Mouse (Mus musculus): Measurements from ENCODE around the gene Tmem211. TPM values are rescaled to one million over a fixed set of nuclear protein-coding genes. Genes with fewer than 3 reads are reported as not detected.
A peak's percentile ranks its signal among the peaks of the same experiment; 100 is the strongest.

Tmem211 gene
- polyA plus RNA-seq, 1 experiment from 2014 or later: not detected

DNA sequence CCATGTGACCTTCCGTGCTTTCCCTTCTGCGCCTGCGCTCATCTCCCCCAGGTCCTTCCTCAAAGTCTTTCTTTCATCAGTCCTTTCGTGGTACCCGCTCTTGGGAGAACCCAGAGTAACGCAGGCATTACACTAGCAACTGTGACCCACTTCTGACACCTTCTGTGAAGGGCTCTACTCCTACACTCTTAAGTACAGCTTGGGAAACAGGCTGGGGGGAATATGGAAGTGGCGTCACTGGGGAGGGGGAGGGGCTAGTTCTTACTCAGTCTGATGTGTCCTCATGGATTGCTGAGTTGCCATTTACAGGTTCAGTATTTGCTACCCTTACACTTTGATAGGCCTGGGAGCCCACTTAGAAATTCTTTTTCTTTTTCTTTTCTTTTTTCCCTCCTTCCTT is 54.8 kb downstream of the Tmem211 start:
- no peaks in the 10 kb centered on the region for H3K9me3 ChIP-seq (replicated peaks; ENCODE audit: control insufficient read depth, low read length, poor library complexity, severe bottlenecking)
- WGBS: 91% methylated on average over 7 of the region's 7 CpGs
- H3K27ac ChIP-seq (ENCODE audit: low read length): no peak overlapping the region
- H3K4me1 ChIP-seq (ENCODE audit: control insufficient read depth, insufficient read depth, low read length): 0 out of 2 replicates have a peak, but pooled peaks cover 2% of the 10 kb centered on the region
- peaks cover 21% of the 10 kb centered on the region for H3K36me3 ChIP-seq (ENCODE audit: control insufficient read depth, insufficient read depth, low read length)
- no peak overlapping the region for H3K4me3 ChIP-seq (ENCODE audit: low read depth, low read length)
- no peak overlapping the region for H3K9ac ChIP-seq (ENCODE audit: low read depth, low read length)
- no peak for ATAC-seq
- no peaks in the 10 kb centered on the region for H3K27me3 ChIP-seq (ENCODE audit: control insufficient read depth, insufficient read depth, low read depth, low read length)
- H3K4me2 ChIP-seq (ENCODE audit: low read length): no peak overlapping the region

DNA sequence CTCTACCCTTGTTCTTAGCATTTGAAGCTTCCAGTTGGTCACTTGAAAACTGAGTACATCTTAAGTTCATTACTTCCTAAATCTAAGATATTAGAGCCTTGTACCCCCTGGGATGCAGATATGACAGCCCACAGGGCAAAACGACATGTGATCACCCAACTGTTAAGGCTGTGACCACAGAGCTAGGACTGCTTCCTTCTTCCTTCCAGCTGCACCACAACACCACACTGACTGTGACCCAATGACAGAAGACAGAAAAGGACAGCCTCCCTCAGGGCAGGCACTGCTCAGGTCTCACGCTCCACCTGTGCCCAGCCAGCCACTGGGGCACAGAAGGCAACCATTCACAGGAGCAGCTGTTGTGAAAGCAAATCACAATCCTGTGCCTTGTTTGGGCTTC is 57.0 kb downstream of the Tmem211 start:
- peaks cover 10% of the 10 kb centered on the region for H3K4me1 ChIP-seq (ENCODE audit: control insufficient read depth, insufficient read depth, low read length)
- H3K4me2 ChIP-seq (ENCODE audit: low read length): no peak overlapping the region
- no peak for ATAC-seq
- WGBS: 74% methylated on average over 2 of the region's 2 CpGs
- peaks cover 12% of the 10 kb centered on the region for H3K27me3 ChIP-seq (ENCODE audit: control insufficient read depth, insufficient read depth, low read depth, low read length)
- no peak overlapping the region for H3K27ac ChIP-seq (ENCODE audit: low read length)
- H3K36me3 ChIP-seq (ENCODE audit: control insufficient read depth, insufficient read depth, low read length): peaks cover 12% of the 10 kb centered on the region; the same call in 1 of the 2 replicates
- H3K9me3 ChIP-seq (replicated peaks; ENCODE audit: control insufficient read depth, low read length, poor library complexity, severe bottlenecking): no peaks in the 10 kb centered on the region
- no peak overlapping the region for H3K4me3 ChIP-seq (ENCODE audit: low read depth, low read length)
- no peak overlapping the region for H3K9ac ChIP-seq (ENCODE audit: low read depth, low read length)

DNA sequence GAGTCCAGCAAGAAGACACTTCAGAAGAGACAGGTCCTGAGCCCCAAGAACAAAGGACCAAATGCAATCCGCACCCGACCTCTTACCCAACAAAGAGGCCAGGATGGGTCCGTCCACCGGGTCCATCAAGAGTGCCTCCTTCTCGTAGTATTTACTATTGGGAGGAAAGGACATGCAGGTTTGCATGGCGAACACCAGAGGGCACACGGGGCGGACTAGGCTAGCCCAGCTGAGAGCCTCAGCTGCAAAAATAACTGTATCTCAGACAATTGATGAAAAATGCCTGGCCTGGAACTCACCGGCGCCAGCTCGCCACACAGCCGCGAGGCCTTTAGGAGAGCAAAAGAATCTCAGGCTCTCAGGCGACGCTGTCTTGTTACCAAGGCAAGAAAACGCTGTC is 58.8 kb downstream of the Tmem211 start:
- peaks cover 12% of the 10 kb centered on the region; the same call in 1 of the 2 replicates for H3K36me3 ChIP-seq (ENCODE audit: control insufficient read depth, insufficient read depth, low read length)
- H3K4me1 ChIP-seq (ENCODE audit: control insufficient read depth, insufficient read depth, low read length): peaks cover 10% of the 10 kb centered on the region
- H3K9me3 ChIP-seq (replicated peaks; ENCODE audit: control insufficient read depth, low read length, poor library complexity, severe bottlenecking): no peaks in the 10 kb centered on the region
- H3K4me2 ChIP-seq (ENCODE audit: low read length): no peak overlapping the region
- H3K27ac ChIP-seq (ENCODE audit: low read length): no peak overlapping the region
- peaks cover 12% of the 10 kb centered on the region for H3K27me3 ChIP-seq (ENCODE audit: control insufficient read depth, insufficient read depth, low read depth, low read length)
- no peak for ATAC-seq
- H3K4me3 ChIP-seq (ENCODE audit: low read depth, low read length): no peak overlapping the region
- WGBS: 63% methylated on average over 16 of the region's 16 CpGs
- H3K9ac ChIP-seq (ENCODE audit: low read depth, low read length): no peak overlapping the region

DNA sequence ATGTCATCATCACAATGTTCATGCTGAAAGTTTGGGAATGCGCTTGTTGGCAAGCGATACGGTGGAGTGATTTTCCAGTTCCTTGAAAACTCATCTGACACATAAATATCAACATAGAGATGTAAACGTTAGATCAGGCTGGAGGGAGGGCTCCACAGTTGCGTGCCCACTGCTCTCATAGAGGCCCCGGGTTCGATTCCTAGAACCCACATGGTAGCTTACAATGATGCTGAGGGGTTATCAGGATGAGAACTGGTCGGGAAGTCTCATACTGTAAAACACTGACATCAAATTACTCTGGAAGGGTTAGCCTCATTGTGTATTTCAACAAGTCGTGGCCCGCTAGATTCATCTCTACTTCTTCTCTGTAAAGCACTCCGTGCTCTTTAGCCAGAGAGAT is 59.3 kb downstream of the Tmem211 start:
- H3K9me3 ChIP-seq (replicated peaks; ENCODE audit: control insufficient read depth, low read length, poor library complexity, severe bottlenecking): no peaks in the 10 kb centered on the region
- WGBS: 77% methylated on average over 11 of the region's 11 CpGs
- peaks cover 7% of the 10 kb centered on the region for H3K4me1 ChIP-seq (ENCODE audit: control insufficient read depth, insufficient read depth, low read length)
- H3K27ac ChIP-seq (ENCODE audit: low read length): no peak overlapping the region
- peaks cover 12% of the 10 kb centered on the region for H3K27me3 ChIP-seq (ENCODE audit: control insufficient read depth, insufficient read depth, low read depth, low read length)
- no peak overlapping the region for H3K4me2 ChIP-seq (ENCODE audit: low read length)
- H3K9ac ChIP-seq (ENCODE audit: low read depth, low read length): no peak overlapping the region
- no peak overlapping the region for H3K4me3 ChIP-seq (ENCODE audit: low read depth, low read length)
- H3K36me3 ChIP-seq (ENCODE audit: control insufficient read depth, insufficient read depth, low read length): peaks cover 12% of the 10 kb centered on the region; the same call in 1 of the 2 replicates
- ATAC-seq: no peak

DNA sequence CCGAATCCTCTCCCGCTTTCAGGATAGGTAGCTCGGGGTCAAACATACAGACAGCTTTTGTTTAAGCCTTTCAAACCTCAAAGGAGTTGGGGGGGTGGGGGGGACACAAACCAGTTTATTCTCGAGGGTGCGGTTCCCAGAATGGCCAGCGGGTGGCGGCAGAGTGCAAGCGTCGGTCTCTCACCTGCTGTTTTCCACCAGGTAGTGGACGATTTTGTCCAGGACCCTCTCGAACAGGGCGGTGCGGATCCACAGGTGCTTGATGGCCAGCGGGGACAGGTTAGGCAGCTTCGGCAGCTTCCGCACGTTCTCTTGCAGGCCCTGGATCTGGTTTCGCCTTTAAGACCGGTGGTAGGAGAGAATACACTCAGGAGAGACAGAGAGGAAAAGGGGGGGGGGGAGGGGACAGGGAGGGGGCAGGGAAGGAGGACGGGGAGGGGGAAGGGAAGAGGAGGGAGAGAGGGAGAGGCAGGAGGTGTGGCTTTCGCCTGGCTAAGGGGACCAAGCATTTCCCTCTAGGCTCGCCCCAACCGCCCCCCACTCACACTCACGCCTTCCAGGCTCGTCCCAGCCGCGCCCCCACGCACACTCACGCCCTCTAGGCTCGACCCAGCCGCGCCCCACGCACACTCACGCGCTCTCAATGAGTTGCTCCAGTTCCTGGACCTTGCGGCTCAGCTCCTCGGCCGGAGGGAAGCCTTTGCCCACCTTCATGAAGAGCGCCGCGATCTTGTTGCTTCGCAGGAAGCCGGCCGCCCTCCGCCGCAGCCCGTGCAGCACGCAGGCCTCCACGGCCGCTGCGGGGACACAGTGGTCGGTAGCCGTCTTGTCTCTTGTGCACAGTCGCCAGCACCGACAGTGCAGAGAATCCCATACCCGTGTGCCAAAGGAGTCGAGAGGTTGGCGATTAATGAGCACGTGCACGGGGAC is 60.1 kb downstream of the Tmem211 start:
- WGBS: 5% methylated on average over 46 of the region's 60 CpGs
- peak overlapping the region; percentile 26 for H3K4me3 ChIP-seq (ENCODE audit: low read depth, low read length)
- peak overlapping the region; percentile 59 for H3K9ac ChIP-seq (ENCODE audit: low read depth, low read length)
- peak overlapping the region; percentile 52 for H3K4me2 ChIP-seq (ENCODE audit: low read length)
- peaks cover 12% of the 10 kb centered on the region; the same call in 1 of the 2 replicates for H3K36me3 ChIP-seq (ENCODE audit: control insufficient read depth, insufficient read depth, low read length)
- H3K27ac ChIP-seq (ENCODE audit: low read length): no peak overlapping the region
- peak; percentile 21; the same call in 1 of the 2 replicates for ATAC-seq
- peaks cover 7% of the 10 kb centered on the region for H3K4me1 ChIP-seq (ENCODE audit: control insufficient read depth, insufficient read depth, low read length)
- H3K9me3 ChIP-seq (replicated peaks; ENCODE audit: control insufficient read depth, low read length, poor library complexity, severe bottlenecking): no peaks in the 10 kb centered on the region
- H3K27me3 ChIP-seq (ENCODE audit: control insufficient read depth, insufficient read depth, low read depth, low read length): peaks cover 12% of the 10 kb centered on the region

DNA sequence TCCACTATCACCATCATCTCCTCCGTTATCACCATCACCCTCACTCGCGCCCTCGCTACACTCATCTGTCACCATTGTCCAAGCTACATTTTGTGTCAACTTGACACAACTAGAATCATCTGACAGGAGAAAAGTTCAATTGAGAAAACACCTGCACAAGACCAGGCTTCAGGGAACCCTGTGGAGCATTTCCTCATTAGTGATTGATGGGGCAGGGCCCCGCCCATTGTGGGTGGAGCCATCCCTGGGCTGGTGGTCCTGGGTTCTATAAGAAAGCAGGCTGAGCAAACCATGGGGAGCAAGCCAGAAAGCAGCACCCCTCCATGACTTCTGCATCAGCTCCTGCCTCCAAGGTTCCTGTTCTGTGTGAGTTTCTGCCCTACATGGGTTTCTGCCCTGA is 61.1 kb downstream of the Tmem211 start:
- H3K4me3 ChIP-seq (ENCODE audit: low read depth, low read length): no peak overlapping the region

DNA sequence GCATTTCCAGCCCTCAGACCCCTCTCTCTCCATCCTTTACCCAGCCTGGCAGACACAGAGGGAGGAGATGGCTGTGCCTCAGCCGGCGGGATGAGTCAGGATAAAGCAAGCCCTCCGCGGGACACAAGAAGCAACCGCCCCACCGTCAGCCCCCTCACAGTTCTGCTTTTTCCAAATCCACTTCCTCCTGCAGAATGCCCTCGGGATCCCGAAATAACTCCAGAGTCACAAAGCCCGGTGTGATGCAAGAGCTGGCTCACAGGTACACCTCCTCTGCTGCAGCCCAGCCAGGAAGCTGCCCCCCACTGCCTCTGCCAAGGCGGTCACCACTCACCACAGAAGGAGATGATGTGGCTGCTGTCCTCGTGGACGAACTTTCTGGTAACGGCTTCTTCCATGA is 61.8 kb downstream of the Tmem211 start:
- peaks cover 12% of the 10 kb centered on the region for H3K27me3 ChIP-seq (ENCODE audit: control insufficient read depth, insufficient read depth, low read depth, low read length)
- H3K9me3 ChIP-seq (replicated peaks; ENCODE audit: control insufficient read depth, low read length, poor library complexity, severe bottlenecking): no peaks in the 10 kb centered on the region
- H3K27ac ChIP-seq (ENCODE audit: low read length): no peak overlapping the region
- no peak overlapping the region for H3K9ac ChIP-seq (ENCODE audit: low read depth, low read length)
- 48% methylated on average over 13 of the region's 13 CpGs for WGBS
- peaks cover 9% of the 10 kb centered on the region; the same call in 1 of the 2 replicates for H3K36me3 ChIP-seq (ENCODE audit: control insufficient read depth, insufficient read depth, low read length)
- H3K4me2 ChIP-seq (ENCODE audit: low read length): no peak overlapping the region
- H3K4me3 ChIP-seq (ENCODE audit: low read depth, low read length): no peak overlapping the region
- no peak for ATAC-seq
- peaks cover 14% of the 10 kb centered on the region for H3K4me1 ChIP-seq (ENCODE audit: control insufficient read depth, insufficient read depth, low read length)

More for the DNA sequence above, 61.1 kb downstream of the Tmem211 start:
- Histone ChIP-seq H3K9me3 (replicated peaks; ENCODE audit: control insufficient read depth, low read length, poor library complexity, severe bottlenecking) (no peaks in the 10 kb centered on the region), H3K9ac (ENCODE audit: low read depth, low read length) (no peak overlapping the region), H3K4me1 (ENCODE audit: control insufficient read depth, insufficient read depth, low read length) (peaks cover 13% of the 10 kb centered on the region), H3K36me3 (ENCODE audit: control insufficient read depth, insufficient read depth, low read length) (peaks cover 9% of the 10 kb centered on the region; the same call in 1 of the 2 replicates), H3K27me3 (ENCODE audit: control insufficient read depth, insufficient read depth, low read depth, low read length) (peaks cover 12% of the 10 kb centered on the region), H3K27ac (ENCODE audit: low read length) (no peak overlapping the region), H3K4me2 (ENCODE audit: low read length) (no peak overlapping the region)
- WGBS: 50% methylated on average over 5 of the region's 5 CpGs
- no peak for ATAC-seq
